Mouse (Mus musculus): Measurements from ENCODE around the gene Gm49325.

The Gm49325 gene

DNA sequence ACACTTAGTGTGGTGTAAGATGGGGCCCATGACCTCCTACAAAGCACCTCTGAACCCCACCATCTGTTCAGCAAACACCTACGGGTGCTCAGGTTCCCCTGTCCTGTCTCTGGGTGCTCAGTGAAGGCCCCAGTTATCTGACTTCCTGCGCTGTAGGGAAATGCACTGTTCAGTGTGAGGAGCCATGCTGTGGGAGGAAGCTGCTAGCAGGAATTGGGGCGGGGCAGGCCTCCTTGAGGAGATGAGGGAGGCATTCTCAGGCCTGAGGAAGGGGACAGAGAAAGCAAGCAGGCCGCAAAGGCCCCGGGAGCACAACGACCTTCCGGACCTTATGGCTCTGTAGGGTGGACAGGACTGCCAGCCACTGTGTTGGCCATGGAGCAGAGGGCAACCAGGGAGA lies 16.9 kb upstream of the Gm49325 start:
- DNase-seq (ENCODE audit: low read depth): no peak

DNA sequence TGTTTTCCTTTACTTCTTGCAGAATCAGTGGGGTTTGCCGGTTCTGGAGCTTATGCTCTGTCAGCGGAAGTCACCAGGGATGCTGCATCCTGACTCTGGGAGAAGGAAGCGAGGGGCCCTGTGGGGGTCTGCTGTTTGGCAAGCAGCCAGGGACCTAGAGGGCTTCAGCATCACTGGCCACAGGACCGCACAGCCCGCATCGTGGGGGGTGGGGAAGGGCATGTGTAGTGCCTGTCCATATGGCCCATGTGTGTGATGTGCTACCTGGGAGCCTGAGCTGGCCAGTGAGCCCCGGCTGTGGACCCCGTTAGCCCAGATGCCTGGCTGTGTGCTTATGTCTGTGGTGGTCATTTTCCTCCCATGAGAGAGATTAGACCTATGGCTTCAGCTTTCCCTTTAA lies 16.2 kb upstream of the Gm49325 start:
- no peak for DNase-seq (ENCODE audit: low read depth)

DNA sequence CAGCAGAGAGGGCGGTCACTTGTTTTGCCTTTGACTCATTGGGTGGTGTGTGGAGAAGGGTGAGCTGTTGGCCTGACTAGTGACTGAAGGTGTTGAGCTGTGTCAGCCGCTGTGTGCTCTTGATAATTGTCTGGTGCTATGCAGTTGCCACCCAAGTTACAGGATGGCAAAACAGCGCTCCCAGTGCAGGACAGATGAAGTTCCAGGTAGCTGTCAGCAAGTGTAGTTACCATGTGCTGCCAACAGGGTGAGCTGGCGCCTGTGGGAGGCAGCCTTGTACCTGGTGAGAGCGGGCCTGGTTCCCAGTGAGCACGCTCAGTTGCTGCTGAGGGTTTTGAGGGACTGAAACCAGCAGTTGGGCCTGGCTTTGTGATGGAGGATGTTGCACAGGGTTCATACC lies 15.2 kb upstream of the Gm49325 start:
- peak; percentile 66 for DNase-seq (ENCODE audit: low read depth)

DNA sequence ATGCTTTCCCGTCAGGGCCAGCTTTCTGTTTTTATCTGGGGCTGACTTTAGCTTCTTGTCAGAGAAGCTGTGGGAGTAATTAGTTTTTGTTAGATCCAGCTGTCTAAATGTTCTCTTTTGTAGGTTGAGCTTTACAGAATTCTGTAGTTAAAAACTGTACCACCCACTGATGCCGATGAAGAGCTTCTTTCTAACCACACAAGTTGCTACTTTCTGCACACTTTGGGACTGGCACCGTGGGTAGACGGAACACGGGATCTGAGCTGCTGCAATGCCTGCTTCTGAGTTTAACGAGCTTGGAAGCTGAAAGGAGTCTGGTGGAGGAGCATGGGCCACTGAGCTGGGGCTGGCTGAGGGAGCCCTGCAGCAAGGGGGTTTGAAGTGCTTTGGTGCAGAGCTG lies 14.5 kb upstream of the Gm49325 start:
- no peak for DNase-seq (ENCODE audit: low read depth)

DNA sequence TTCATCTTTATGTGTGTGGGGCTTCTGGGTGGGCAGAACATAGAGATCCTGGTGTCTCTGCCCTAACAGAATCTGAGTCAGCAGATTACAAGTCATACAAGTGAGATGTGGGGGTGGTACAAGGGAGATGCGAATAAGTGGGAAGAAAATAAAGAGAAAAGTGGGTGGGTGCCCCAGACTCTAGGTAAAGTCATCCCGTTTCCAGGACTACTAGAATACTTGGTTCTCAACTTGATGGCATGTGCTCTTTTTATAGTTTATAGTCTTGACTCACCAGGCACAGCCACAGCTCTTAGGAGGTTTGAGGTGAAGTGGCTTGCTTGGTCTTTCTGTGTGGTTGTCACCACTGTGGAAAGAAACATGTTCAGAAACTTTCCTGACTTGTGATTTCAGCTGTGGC lies 9.9 kb upstream of the Gm49325 start:
- no peak for DNase-seq (ENCODE audit: low read depth)

DNA sequence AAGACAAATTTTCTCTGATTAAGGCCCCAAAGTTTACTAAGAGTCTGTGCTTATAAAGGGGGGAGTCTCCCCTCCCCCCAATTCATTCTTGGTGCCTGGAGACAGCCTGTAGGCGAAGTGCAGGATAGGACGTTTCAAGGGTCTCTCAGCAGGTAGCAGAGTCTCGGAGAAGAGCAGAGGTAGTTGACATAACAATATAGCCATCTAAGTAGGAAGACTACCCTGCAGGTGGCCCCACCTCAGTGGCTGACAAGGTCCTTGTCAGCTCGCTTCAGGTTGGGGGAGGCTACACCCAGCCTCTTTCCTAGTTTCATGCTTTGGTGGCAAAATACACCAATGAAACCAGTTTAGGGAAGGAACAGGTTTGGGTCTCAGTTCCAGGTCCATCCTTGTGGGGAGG lies 3.0 kb upstream of the Gm49325 start:
- no peak for DNase-seq (ENCODE audit: low read depth)

DNA sequence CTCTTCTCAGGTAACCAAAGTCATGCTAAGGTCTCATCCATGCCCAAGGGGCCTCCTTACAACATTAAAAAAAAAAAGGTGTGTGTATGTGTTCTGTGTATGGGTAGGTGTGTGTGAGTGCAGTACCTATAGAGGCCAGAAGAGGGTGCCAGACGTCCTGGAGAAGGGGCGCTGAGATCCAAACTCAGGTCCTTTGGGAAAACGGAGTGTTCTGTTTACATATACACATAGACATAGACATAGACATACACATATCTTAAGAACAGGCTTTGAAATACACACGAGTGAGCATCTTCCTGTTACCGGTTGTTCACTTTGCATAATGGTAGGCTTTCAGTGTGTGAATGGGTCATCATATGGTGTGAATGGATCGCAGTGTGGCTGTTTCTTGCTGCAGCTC lies 1.9 kb upstream of the Gm49325 start:
- DNase-seq (ENCODE audit: low read depth): no peak

DNA sequence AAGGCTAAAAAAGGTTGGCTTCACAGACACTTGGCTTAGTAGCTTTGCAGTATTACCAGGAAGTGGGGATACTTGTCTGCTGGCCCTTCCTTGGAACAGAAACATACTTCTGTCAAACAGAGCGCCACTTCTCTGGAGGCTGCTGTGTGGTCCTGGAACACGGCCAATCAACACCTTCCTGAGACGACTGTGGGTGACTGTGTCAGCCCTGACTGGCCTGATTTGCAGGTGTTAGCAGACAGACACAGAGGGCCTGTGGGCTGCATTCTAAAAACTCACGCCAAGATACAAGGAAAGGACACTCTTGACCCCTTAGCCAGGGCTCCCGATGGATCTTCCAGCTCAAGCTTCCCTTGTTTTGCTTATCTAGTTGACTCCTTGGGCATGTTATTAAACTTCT lies 1.0 kb upstream of the Gm49325 start:
- DNase-seq (ENCODE audit: low read depth): no peak

DNA sequence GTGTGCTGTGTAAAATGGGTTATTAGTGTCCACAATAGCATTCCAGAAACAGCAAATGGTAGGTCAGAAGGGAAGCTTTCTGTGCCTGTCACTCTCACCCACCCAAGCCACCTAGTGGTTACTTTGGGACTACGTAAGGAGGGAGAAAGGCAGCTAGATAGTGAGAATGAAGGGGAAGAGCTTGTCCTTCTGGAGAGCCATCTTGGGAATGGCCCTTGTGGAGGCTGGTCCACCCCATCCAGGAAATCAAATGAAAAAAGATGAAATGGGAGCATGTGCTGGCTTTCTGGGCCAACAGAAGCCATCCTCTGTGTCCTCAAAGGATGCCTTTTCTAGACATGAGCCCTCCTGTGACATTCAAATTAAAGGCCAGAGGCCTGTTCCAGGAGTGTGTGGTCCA lies 629 bp upstream of the Gm49325 start:
- no peak for DNase-seq (ENCODE audit: low read depth)

DNA sequence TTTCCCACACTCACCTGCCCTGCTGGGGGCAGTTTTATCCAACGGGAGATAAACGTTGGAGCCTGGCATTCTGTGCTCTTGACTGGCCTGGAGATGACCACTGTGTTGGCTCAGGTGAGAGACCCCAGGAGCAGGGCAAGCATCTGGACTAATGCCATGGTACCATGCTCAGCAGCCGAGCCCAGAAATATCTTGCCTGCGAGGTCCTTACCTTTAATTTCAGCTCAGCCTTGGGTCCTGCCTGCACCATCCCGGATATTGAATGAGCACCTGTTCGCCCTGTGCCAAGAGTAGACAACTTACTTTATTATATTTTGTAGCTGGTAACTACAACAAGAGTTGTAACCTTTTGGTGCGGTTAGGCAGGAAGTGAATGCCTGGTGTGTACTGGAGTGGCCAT lies 858 bp downstream of the Gm49325 start:
- no peak for DNase-seq (ENCODE audit: low read depth)

DNA sequence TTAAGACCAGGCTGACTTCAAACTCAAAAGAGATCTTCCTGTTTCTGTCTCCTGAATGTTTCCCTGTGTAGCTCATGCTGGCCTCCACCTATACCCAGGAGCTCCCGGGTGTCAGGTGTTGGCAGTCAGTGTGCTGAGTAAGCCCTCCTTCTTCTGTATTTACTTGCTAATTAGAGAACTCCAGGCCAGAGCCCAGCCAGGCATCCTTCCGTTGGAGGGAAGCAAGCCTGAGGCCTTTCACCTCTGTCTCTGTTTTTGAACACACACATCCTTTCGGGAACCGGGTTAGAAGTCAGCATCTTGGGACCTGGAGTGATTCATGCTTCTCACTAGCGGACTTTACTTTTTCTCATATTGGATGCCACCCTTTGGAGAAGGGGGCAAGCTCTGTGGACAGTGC lies 1.4 kb downstream of the Gm49325 start:
- DNase-seq (ENCODE audit: low read depth): no peak

DNA sequence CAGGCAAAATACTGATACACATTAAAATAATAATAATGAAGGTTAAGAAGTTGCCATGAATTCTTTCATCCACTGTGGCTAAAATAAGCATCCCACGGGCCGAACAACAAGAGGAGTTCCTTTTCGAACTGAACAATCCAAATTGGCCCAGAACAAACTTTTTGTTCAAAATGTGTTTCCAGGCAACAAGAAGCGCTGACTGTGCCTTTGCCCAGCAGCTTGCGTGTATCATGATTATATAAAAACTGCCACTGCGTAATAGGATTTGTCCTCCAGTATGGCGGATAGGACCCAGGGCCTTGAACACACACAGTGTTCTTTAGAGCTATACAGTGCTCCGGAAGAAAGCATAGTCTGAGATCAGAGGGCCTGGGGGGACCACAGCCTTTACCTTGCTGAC lies 2.6 kb downstream of the Gm49325 start:
- DNase-seq (ENCODE audit: low read depth): no peak

DNA sequence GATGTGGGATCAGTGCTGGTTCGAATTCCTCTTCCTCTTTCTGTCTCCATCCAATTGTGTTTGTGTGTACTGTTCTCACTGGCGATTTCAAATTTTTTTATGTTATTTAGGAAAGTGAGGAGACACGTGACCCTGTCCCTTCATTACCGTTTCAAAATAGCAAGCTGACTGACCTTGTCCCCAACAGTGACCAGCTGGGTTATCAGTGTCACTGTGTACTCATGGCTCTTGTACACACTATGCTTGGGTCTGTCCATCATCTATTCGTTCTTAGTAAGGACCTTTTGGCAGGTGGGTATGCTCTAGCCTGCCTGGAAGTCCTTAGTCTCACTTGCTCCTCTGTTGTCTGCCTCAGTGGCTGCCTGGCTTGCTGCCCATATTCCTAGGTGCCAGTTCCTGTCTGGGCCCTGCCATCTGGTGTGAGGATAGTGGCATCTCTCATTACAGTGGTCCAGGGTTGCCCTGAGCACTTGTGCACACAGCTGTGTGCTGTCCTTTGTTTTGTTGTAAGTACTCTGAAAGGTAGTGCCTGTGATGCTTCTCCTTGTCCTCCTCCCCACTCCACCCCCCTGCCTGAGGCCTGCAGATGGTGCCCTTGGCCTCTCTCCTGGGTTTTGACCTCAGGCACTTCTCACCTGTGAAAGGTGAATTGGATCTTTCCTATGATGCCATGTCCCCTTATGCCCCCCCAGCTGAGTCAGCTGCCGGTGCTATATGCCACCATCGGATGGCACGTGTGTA lies 4.4 kb downstream of the Gm49325 start:
- no peak for DNase-seq (ENCODE audit: low read depth)

DNA sequence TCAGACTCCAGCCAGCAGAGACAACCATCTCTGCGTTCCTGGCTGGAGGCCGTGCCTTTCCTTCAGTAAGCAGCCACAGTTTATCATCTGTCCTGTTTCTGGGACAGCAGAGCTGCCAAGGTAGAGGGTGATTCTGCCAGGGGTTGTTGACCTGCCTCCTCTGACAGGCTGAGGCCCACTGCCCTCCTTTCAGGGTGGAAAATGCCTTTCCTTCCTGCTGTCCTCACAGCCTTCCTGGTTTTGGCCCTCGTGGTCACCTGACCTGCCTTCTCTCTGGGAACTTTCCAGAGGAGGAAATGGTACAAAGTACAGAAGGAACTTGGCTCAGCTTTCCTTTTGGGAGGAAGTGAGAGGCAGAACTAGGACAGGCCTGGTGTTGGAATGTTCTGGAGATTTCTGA lies 7.4 kb downstream of the Gm49325 start:
- DNase-seq (ENCODE audit: low read depth): no peak

DNA sequence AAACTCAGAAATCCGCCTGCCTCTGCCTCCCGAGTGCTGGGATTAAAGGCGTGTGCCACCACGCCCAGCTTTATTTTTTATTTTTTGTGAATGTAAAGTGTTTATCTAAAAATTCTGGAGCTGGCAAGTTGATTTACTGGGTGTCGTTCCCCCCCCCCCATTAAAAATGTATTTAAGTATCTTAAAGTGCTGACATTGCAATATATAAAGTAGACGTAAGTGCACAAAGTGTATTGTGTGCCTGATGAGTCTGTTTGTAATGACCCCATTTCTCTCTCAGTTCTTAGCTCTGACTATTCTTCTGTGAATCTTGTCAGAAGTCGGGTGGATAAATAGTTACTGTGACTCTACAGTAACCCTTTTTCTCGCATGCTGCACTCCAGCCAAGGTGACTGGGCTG lies 9.7 kb downstream of the Gm49325 start:
- DNase-seq (ENCODE audit: low read depth): no peak

DNA sequence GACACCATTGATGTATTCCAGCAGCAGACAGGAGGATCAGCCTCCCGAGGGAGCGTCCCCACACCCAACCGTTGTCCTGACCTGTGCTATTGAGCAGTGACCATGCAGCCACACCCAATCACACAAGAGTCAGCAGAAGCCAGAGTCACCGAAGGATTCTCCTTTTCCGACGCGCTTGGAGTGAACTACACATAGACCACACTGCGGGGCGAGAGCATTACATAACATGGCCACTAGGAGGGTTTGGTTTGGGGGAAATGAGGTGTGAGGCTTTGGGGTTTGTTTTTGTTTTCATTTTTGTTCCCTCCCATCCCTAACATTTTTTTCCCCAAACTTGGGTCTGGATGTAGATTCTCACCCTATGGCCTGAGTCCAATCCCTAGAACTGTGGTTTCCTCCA lies 10.2 kb downstream of the Gm49325 start:
- DNase-seq (ENCODE audit: low read depth): no peak

DNA sequence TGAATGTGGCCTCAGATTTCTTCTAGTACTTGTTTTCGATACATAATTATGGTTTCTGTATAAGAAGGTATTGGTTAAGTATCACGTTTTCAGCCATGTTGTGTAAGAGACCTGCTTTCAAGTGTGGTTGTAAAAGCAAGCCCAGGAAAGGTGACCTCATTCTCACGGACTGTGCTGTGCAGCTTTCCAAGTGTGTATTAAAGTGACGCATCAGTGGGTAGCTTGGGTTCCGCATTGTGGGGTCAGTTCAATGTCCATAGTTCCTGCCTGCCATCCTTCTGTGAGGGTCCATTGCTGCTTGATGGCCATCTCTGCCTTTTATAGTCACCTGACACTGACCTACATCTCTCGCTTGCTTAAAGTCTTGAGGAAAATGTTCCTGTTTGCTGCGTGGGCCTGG lies 10.9 kb downstream of the Gm49325 start:
- no peak for DNase-seq (ENCODE audit: low read depth)

DNA sequence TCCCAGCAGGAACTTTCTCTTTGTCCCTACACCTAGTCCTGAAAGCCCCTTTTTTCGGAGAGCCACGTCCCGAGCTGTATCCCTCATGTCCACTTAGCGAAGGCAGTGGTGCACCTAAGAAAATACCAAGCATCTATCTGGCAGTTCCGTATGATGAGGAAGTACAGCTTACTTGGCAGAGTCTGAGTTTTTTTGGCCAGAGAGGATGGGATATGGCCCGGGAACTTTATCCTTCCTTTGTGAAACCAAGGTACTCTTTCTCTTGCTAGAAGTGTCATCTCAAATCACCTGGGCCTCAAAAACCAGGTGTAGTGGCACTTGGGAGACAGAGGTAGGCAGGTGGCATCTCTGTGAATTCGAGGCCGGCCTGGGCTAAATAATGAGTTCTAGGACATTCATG lies 15.5 kb downstream of the Gm49325 start:
- no peak for DNase-seq (ENCODE audit: low read depth)

DNA sequence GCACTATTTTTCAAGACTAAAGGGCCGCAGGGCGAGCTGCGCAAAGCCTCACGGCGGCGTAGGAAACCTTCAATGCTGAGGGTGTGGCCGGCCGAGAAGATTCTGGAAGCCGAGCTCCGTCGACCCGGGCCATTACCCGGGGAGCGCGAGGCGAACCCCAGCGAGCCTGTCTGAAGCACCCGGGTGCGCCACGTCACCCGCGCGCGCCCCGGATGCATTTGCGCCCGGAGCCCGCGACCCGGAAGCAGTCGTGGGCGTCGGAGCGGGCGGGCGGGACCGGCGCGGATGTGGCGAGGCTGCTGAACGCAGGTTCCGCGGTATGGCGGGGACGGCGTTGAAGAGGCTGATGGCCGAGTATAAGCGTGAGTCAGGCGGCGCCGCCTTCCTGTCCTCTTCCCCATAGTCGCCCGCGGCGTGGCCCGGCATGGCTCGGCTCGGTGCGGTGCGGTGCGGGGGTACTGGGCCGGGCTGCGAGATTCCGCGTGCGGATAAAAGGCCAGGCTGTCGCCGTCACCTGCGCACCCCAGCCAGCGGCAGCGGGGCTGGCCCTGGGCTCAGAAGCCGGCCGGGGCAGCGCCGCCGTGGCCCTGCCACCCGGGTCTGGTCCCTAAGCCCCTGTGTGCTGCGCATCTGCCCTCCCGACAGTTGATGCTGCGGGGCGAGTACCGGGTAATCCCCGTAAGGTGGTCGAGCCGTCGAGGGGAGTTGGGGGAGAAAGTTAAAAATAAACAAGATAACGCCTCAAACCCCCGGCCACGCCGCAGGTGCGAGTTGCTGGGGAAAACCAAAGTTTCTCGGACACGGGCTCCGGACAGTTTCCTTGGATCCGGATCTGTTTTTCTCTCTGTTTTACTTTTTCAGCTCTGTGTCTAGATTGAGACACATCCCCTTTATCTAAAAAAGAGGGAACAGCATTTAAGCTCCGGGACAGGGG lies 16.3 kb downstream of the Gm49325 start, which contains the start of gene Ube2g2:
Gene Ube2g2 (plus strand): TSS at position 221 of the 934 bp plus-strand sequence.
- peak; percentile 85 for DNase-seq (ENCODE audit: low read depth)

DNA sequence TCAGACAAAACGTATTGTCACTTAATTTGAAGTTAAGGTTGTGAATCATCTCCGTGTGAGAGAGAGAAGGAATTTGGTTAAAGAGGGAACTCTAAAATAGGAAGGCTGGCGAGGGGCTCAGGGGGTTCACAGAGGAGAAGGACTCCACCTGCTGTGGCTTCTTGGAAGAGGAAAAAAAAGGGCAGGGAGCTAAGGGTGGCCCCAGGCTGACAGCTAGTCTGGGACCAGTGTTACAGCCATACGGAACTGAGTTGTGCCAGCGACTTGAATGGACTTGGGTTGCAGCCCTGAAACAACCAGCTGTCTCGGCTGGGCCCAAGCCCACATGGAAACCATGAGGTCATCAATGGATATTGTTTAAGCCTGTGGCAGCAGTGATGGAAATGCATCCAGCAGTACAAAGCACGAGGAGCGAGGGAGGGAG lies 17.1 kb downstream of the Gm49325 start:
- DNase-seq (ENCODE audit: low read depth): no peak

DNA sequence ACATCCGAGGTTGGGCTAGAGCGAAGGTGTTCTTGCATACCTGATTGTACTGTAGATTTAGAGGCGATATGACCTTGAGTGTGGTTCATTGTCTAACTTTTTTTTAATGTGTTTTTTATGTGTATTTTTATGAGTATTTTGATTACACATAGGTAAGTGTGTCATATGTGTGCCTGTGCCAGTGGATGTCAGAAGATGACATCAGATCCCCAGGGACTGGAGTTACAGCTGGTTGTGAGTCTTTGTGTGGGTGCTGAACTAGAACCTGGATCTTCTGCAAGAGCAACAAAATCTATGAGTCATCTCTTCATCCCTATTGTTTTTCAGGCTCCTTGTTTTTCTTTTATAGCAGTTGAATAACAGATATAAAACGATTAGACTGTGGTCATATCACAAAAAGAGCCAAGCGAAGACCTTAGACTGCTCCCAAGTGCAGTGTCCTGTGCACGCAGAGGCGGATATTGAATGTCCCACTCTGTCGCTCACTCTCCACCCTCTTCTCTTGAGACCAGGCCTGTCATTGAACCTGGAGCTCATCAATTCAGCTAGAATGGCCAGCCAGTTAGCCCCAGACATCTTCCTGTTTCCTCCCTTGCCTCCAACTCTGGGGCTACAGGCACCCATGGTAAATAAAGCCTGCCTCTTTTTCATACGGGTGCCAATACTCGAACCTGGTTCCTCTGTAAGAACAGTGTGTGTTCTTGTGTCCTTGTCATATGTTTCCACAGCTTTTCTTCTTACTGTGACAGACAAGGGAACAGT lies 17.8 kb downstream of the Gm49325 start:
- no peak for DNase-seq (ENCODE audit: low read depth)

DNA sequence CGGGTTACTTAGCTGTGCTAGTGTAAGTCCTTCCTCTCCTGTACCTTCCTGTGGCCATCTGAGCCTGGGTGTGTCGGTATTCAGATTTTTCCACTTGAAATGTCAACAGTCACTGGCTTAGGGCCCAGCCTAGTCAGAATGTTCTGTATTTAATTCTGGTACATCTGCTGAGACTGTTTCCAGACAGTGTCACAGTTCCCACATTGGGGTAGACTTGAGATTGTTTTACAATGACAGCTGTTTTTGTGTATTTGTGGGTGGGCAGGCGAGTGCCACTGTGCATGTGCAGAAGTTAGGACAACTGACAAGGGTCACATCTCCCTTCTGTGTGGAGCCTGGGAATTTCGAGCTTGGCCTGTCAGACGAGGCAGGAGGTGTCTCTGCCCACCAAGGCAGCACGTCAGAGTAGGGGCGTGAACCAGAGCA lies 18.6 kb downstream of the Gm49325 start:
- no peak for DNase-seq (ENCODE audit: low read depth)

DNA sequence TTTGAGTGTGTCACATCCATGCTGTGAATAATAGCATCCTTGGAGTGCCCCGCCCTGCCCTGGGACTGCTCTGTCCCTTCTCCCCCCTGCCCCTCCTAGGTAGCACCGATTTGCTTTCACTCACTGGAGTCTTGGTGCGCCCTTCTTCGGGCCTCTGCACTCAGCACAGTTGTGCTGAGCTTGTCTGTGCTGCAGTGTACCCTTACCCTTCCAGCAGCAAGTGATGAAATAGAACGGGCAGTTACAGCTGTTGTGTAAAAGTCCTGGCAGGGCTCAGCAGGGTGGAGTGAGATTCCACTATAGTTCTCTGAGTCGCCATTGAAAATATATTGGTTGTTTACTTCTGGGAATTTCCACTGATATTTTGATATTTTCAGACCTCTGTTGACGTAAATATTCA lies 20.0 kb downstream of the Gm49325 start:
- DNase-seq (ENCODE audit: low read depth): no peak

Data from c-Kit-positive CD71-negative TER-119-negative erythroid progenitor cells, embryonic 14.5 days (primary cell).